Comparison of ENCODE assay signal across 8 mouse cellular contexts in genomic region chr7:75456152-75456888, GRCm38 (mm10). TPM values are rescaled to one million over a fixed set of nuclear protein-coding genes. Genes with fewer than 3 reads are reported as not detected.
A peak's percentile ranks its signal among the peaks of the same experiment; 100 is the strongest.
DNase-seq lines count a peak whose midpoint lies in the region; ATAC-seq and TF ChIP-seq lines count a peak whose summit lies in the region.

No protein-coding gene starts in this region.

- TF ChIP-seq EP300 in lung, postnatal 0 days (IDR thresholded peaks at IDR 0.05): peak; percentile 15; the same call in 1 of the 2 replicates
- no peak for TF ChIP-seq EP300 in stomach, postnatal 0 days (optimal IDR thresholded peaks at IDR 0.05)

- no peak for DNase-seq in heart, embryonic 10.5 days (ENCODE audit: low spot score)
- DNase-seq in heart, adult 8-10 months (ENCODE audit: low spot score): no peak
- no peak for DNase-seq in ES-E14 (ENCODE audit: low read depth, low spot score)
- DNase-seq in forebrain, postnatal 0 days: no peak
- peak; percentile 86 for DNase-seq in lung, postnatal 0 days (ENCODE audit: low spot score)
- no peak for DNase-seq in stomach, postnatal 0 days (ENCODE audit: low spot score)

- H3K36me3 ChIP-seq in heart, embryonic 10.5 days: no peaks in the 10 kb centered on the region
- no peaks in the 10 kb centered on the region for H3K36me3 ChIP-seq in ES-E14 (ENCODE audit: control insufficient read depth, insufficient read depth, low read length, poor library complexity, severe bottlenecking)
- H3K36me3 ChIP-seq in forebrain, postnatal 0 days (ENCODE audit: insufficient read depth): no peaks in the 10 kb centered on the region
- H3K36me3 ChIP-seq in lung, postnatal 0 days (ENCODE audit: insufficient read depth, low read length): no peaks in the 10 kb centered on the region
- H3K36me3 ChIP-seq in stomach, postnatal 0 days (ENCODE audit: control insufficient read depth, insufficient read depth, low read length): no peaks in the 10 kb centered on the region

- H3K9me3 ChIP-seq in heart, embryonic 10.5 days: no peaks in the 10 kb centered on the region
- H3K9me3 ChIP-seq in ES-E14 (ENCODE audit: control insufficient read depth, insufficient read depth, low read depth, low read length): no peaks in the 10 kb centered on the region
- H3K9me3 ChIP-seq in forebrain, postnatal 0 days (ENCODE audit: low read length): no peaks in the 10 kb centered on the region
- H3K9me3 ChIP-seq in lung, postnatal 0 days (ENCODE audit: low read length): no peaks in the 10 kb centered on the region
- no peaks in the 10 kb centered on the region for H3K9me3 ChIP-seq in stomach, postnatal 0 days (ENCODE audit: control insufficient read depth, low read length)

- peak overlapping the region; percentile 71 for H3K4me2 ChIP-seq in forebrain, postnatal 0 days (ENCODE audit: low read depth)
- H3K4me2 ChIP-seq in lung, postnatal 0 days (replicated peaks; ENCODE audit: low read depth, low read length): peak overlapping the region; percentile 79
- peak overlapping the region; percentile 61 for H3K4me2 ChIP-seq in stomach, postnatal 0 days (replicated peaks; ENCODE audit: low read depth)

- WGBS in heart, embryonic 10.5 days: 3% methylated on average over 25 of the region's 25 CpGs
- 2% methylated on average over 25 of the region's 25 CpGs for WGBS in forebrain, postnatal 0 days
- 3% methylated on average over 22 of the region's 25 CpGs for WGBS in lung, postnatal 0 days
- 3% methylated on average over 24 of the region's 25 CpGs for WGBS in stomach, postnatal 0 days

- peak overlapping the region; percentile 96 for H3K9ac ChIP-seq in ES-E14 (ENCODE audit: insufficient read depth, low read depth, low read length, poor library complexity, severe bottlenecking)
- peak overlapping the region; percentile 71 for H3K9ac ChIP-seq in forebrain, postnatal 0 days
- peak overlapping the region; percentile 97 for H3K9ac ChIP-seq in lung, postnatal 0 days (replicated peaks; ENCODE audit: low read depth)
- H3K9ac ChIP-seq in stomach, postnatal 0 days (ENCODE audit: low read length): peak overlapping the region; percentile 94

- TF ChIP-seq CTCF in forebrain, postnatal 0 days (IDR thresholded peaks at IDR 0.05; ENCODE audit: low read depth): no peak
- no peak for TF ChIP-seq CTCF in lung, postnatal 0 days (IDR thresholded peaks at IDR 0.05)
- TF ChIP-seq CTCF in stomach, postnatal 0 days (IDR thresholded peaks at IDR 0.05; ENCODE audit: low read depth): no peak

- peaks cover 32% of the 10 kb centered on the region for H3K4me1 ChIP-seq in heart, embryonic 10.5 days
- no peaks in the 10 kb centered on the region for H3K4me1 ChIP-seq in ES-E14 (ENCODE audit: control insufficient read depth in 2 of 2, insufficient read depth in 2 of 2, low read length in 2 of 2, poor library complexity in 1 of 2)
- 0 out of 2 replicates have a peak, but pooled peaks cover 5% of the 10 kb centered on the region for H3K4me1 ChIP-seq in forebrain, postnatal 0 days (ENCODE audit: insufficient read depth)
- peaks cover 4% of the 10 kb centered on the region; the same call in 1 of the 2 replicates for H3K4me1 ChIP-seq in lung, postnatal 0 days (ENCODE audit: insufficient read depth, low read depth, low read length)
- no peaks in the 10 kb centered on the region for H3K4me1 ChIP-seq in stomach, postnatal 0 days (replicated peaks; ENCODE audit: control insufficient read depth, insufficient read depth)

- peak overlapping the region; percentile 99 for H3K27ac ChIP-seq in heart, embryonic 10.5 days
- H3K27ac ChIP-seq in ES-E14 (ENCODE audit: insufficient read depth, low read depth, low read length, poor library complexity, severe bottlenecking): no peak overlapping the region
- peak overlapping the region; percentile 86 for H3K27ac ChIP-seq in forebrain, postnatal 0 days (ENCODE audit: low read depth, low read length)
- H3K27ac ChIP-seq in lung, postnatal 0 days (ENCODE audit: low read length): peak overlapping the region; percentile 98
- peak overlapping the region; percentile 98 for H3K27ac ChIP-seq in stomach, postnatal 0 days (replicated peaks)

- no peak for ATAC-seq in forebrain, postnatal 0 days
- no peak for ATAC-seq in lung, postnatal 0 days
- ATAC-seq in stomach, postnatal 0 days (ENCODE audit: low FRiP score, low TSS enrichment): no peak
- no peak for ATAC-seq in monocyte, adult 5-6 weeks (replicated peaks; ENCODE audit: insufficient number of reproducible peaks, low FRiP score, low TSS enrichment, poor library complexity, severe bottlenecking)
- ATAC-seq in megakaryocyte-erythroid progenitor cell, adult 5-6 weeks (replicated peaks; ENCODE audit: low FRiP score, low TSS enrichment, poor library complexity, severe bottlenecking): no peak

- H3K27me3 ChIP-seq in heart, embryonic 10.5 days (ENCODE audit: insufficient read depth, poor library complexity, severe bottlenecking): no peaks in the 10 kb centered on the region
- no peaks in the 10 kb centered on the region for H3K27me3 ChIP-seq in forebrain, postnatal 0 days (ENCODE audit: insufficient read depth, low read length)
- H3K27me3 ChIP-seq in lung, postnatal 0 days (replicated peaks; ENCODE audit: insufficient read depth, low read length): no peaks in the 10 kb centered on the region
- no peaks in the 10 kb centered on the region for H3K27me3 ChIP-seq in stomach, postnatal 0 days (ENCODE audit: control insufficient read depth, insufficient read depth, low read length)

- H3K4me3 ChIP-seq in heart, embryonic 10.5 days: peak overlapping the region; percentile 94
- peak overlapping the region; percentile 83 to 97 for H3K4me3 ChIP-seq in ES-E14 (ENCODE audit: insufficient read depth in 1 of 2, low read depth in 1 of 2, low read length in 2 of 2, poor library complexity in 1 of 2, severe bottlenecking in 1 of 2)
- peak overlapping the region; percentile 93 for H3K4me3 ChIP-seq in forebrain, postnatal 0 days (ENCODE audit: low read depth, low read length)
- H3K4me3 ChIP-seq in lung, postnatal 0 days (ENCODE audit: low read depth, low read length): peak overlapping the region; percentile 97
- H3K4me3 ChIP-seq in stomach, postnatal 0 days (ENCODE audit: low read depth, low read length): peak overlapping the region; percentile 85

- in situ Hi-C loops in ES-E14 (cut with MboI; ENCODE audit: low sequenced_read_pairs in 2 of 2, unreplicated experiment in 2 of 2): no loop called here

TF ChIP-seq in ES-E14, 5 proteins besides CTCF, POLR2A, EP300 and RAD21:
- TF ChIP-seq HCFC1 (IDR thresholded peaks at IDR 0.05; ENCODE audit: borderline replicate concordance, insufficient read depth, low read length) (no peak), ZNF384 (IDR thresholded peaks at IDR 0.05; ENCODE audit: low read depth, low read length) (no peak), MAFK (IDR thresholded peaks at IDR 0.05; ENCODE audit: insufficient read depth, low read depth, low read length) (no peak), ZC3H11A (IDR thresholded peaks at IDR 0.05; ENCODE audit: borderline replicate concordance, low read depth, low read length) (no peak), CHD2 (IDR thresholded peaks at IDR 0.05; ENCODE audit: low read depth, low read length) (no peak)

RNA-seq across cellular contexts. Expression of gene Akap13, which starts 1.0 kb away (rescaled TPM):
- polyA plus RNA-seq in heart, embryonic 10.5 days (2016; fragmentation: Nextera tagmentation; extraction: Ambion mirVana): 37.6 and 57.9 TPM in 2 replicates
- 10 to 100 TPM; 70.2 to 79.8 (median 75.9) TPM for total RNA-seq in heart, adult 8-10 months (2022)
- total RNA-seq in ES-E14 (2012; rRNA removed): 24.6 and 26.7 TPM in 2 replicates
- 16.2 and 16.3 TPM in 2 replicates for total RNA-seq in forebrain, postnatal 0 days (2014; rRNA removed)
- 5.8 and 9.1 TPM in 2 replicates for polyA plus RNA-seq in forebrain, postnatal 0 days (2015; fragmentation: Nextera tagmentation; extraction: Ambion mirVana)
- 52.9 and 58.5 TPM in 2 replicates for polyA plus RNA-seq in lung, postnatal 0 days (2015; fragmentation: Nextera tagmentation; extraction: Ambion mirVana)
- 15.2 and 18.8 TPM in 2 replicates for polyA plus RNA-seq in stomach, postnatal 0 days (2015; fragmentation: Nextera tagmentation; extraction: Ambion mirVana)
- total RNA-seq in monocyte, adult 5-6 weeks (2017): 463 to 618 TPM (median 580 TPM) in 3 replicates
- total RNA-seq in megakaryocyte-erythroid progenitor cell, adult 5-6 weeks (2014; fragmentation: Nextera tagmentation): 74.9 and 87.9 TPM in 2 replicates
- total RNA-seq in megakaryocyte-erythroid progenitor cell, adult 5-6 weeks (2017): 63.3 and 152 TPM in 2 replicates
